ENCODE assay signal across 24 mouse cellular contexts in genomic region chr15:89308406-89309139, GRCm38 (mm10). TPM values are rescaled to one million over a fixed set of nuclear protein-coding genes. Genes with fewer than 3 reads are reported as not detected.
DNase-seq lines count a peak whose midpoint lies in the region; ATAC-seq lines count a peak whose summit lies in the region.
"Had no signal": no experiment of that assay in that cellular context is flagged by ENCODE, and none has a peak within 500 bp of the region (broad histone marks: within the 10 kb centered on the region; RNA-seq: fewer than 3 reads in every experiment).

No protein-coding gene starts in this region.

- H3K36me3 ChIP-seq in hindbrain, embryonic 11.5 days (ENCODE audit: control insufficient read depth, insufficient read depth, low read length), result no peaks in the 10 kb centered on the region
- H3K36me3 ChIP-seq in hindbrain, embryonic 10.5 days, result peaks cover 49% of the 10 kb centered on the region

- H3K27ac ChIP-seq in hindbrain, embryonic 11.5 days (ENCODE audit: low read depth, low read length), result no peak overlapping the region
- H3K27ac ChIP-seq in hindbrain, embryonic 10.5 days, result no peak overlapping the region
- H3K27ac ChIP-seq: embryonic facial prominence, embryonic 13.5 days; hindbrain, embryonic 13.5 days; liver, embryonic 15.5 days had no signal

- no peaks in the 10 kb centered on the region for H3K27me3 ChIP-seq in hindbrain, embryonic 11.5 days (ENCODE audit: control insufficient read depth, insufficient read depth, low read length)
- H3K27me3 ChIP-seq in hindbrain, embryonic 10.5 days (ENCODE audit: insufficient read depth, poor library complexity, severe bottlenecking), result no peaks in the 10 kb centered on the region
- H3K27me3 ChIP-seq: embryonic facial prominence, embryonic 13.5 days; hindbrain, embryonic 13.5 days; liver, embryonic 15.5 days; Patski had no signal

- H3K4me2 ChIP-seq in hindbrain, embryonic 11.5 days (replicated peaks; ENCODE audit: low read depth, low read length), result no peak overlapping the region
- H3K4me2 ChIP-seq: embryonic facial prominence, embryonic 13.5 days; hindbrain, embryonic 13.5 days; liver, embryonic 15.5 days had no signal

- no peaks in the 10 kb centered on the region for H3K9me3 ChIP-seq in hindbrain, embryonic 11.5 days (ENCODE audit: control insufficient read depth, low read length)
- H3K9me3 ChIP-seq in hindbrain, embryonic 10.5 days, result no peaks in the 10 kb centered on the region
- H3K9me3 ChIP-seq: embryonic facial prominence, embryonic 13.5 days; hindbrain, embryonic 13.5 days; liver, embryonic 15.5 days had no signal

- no peak for ATAC-seq in hindbrain, embryonic 11.5 days (ENCODE audit: low FRiP score)
- ATAC-seq: activated CD4-positive, CD25-positive, alpha-beta regulatory T cell, adult 4 months; lung, postnatal 0 days; Patski had no signal

- H3K4me1 ChIP-seq in hindbrain, embryonic 11.5 days (replicated peaks; ENCODE audit: control insufficient read depth, insufficient read depth, low read length), result no peaks in the 10 kb centered on the region; the same call in 1 of the 2 replicates
- H3K4me1 ChIP-seq in hindbrain, embryonic 10.5 days (replicated peaks), result peaks cover 33% of the 10 kb centered on the region

- no peak overlapping the region for H3K9ac ChIP-seq in hindbrain, embryonic 11.5 days (ENCODE audit: low read depth, low read length)
- H3K9ac ChIP-seq: embryonic facial prominence, embryonic 13.5 days; hindbrain, embryonic 13.5 days; liver, embryonic 15.5 days had no signal

- 92% methylated on average over 7 of the region's 7 CpGs for WGBS in hindbrain, embryonic 11.5 days
- 90% methylated on average over 7 of the region's 7 CpGs for WGBS in hindbrain, embryonic 10.5 days

- H3K4me3 ChIP-seq in hindbrain, embryonic 11.5 days (ENCODE audit: low read depth, low read length), result no peak overlapping the region
- no peak overlapping the region for H3K4me3 ChIP-seq in hindbrain, embryonic 10.5 days
- H3K4me3 ChIP-seq: embryonic facial prominence, embryonic 13.5 days; hindbrain, embryonic 13.5 days; liver, embryonic 15.5 days had no signal

- peak; percentile 67 for DNase-seq in cerebellum, adult 11-12 months
- no peak for DNase-seq in cerebellum, postnatal 4 days (ENCODE audit: low spot score in 2 of 2)
- peak; percentile 48 for DNase-seq in right cerebral cortex, adult 18-20 months
- no peak for DNase-seq in right cerebral cortex, postnatal 14 days
- peak; percentile 63 for DNase-seq in A20 (ENCODE audit: low read depth, low spot score)
- DNase-seq in cerebellum, postnatal 25 days, result peak; percentile 58 to 62
- DNase-seq in hindbrain, embryonic 11.5 days (ENCODE audit: low spot score), result no peak
- no peak for DNase-seq in hindbrain, embryonic 10.5 days (ENCODE audit: low spot score)
- DNase-seq: adrenal gland, postnatal 14 days; gastrocnemius, postnatal 10 days; kidney, adult 11 months; kidney, postnatal 10 days; midbrain, embryonic 14.5 days had no signal

RNA-seq across cellular contexts. Expression of gene Sbf1, which starts 6.5 kb away (rescaled TPM):
- polyA plus RNA-seq in hindbrain, embryonic 11.5 days (2014; fragmentation: Nextera tagmentation; extraction: Ambion mirVana), result 57.4 and 66.4 TPM in 2 replicates
- polyA plus RNA-seq in hindbrain, embryonic 10.5 days (2016; fragmentation: Nextera tagmentation; extraction: Ambion mirVana), result 92.5 and 103 TPM in 2 replicates

RNA-seq across cellular contexts. Expression of gene Adm2, which starts 13.9 kb away (rescaled TPM):
- 0.12 TPM in 1 of 2 replicates, not detected in the other for polyA plus RNA-seq in hindbrain, embryonic 11.5 days (2014; fragmentation: Nextera tagmentation; extraction: Ambion mirVana)
- polyA plus RNA-seq in hindbrain, embryonic 10.5 days (2016; fragmentation: Nextera tagmentation; extraction: Ambion mirVana), result 0.25 and 0.27 TPM in 2 replicates
- polyA plus RNA-seq: activated CD4-positive, CD25-positive, alpha-beta regulatory T cell, adult 4 months; cortical plate, adult 2 months; embryonic facial prominence, embryonic 13.5 days; heart, postnatal 0 days; hindbrain, embryonic 13.5 days; midbrain, embryonic 14.5 days; stomach, embryonic 14.5 days; urinary bladder, adult 2 months had no signal

RNA-seq across cellular contexts. Expression of gene Miox, which starts 25.6 kb away (rescaled TPM):
- not detected in 2 replicates for polyA plus RNA-seq in hindbrain, embryonic 11.5 days (2014; fragmentation: Nextera tagmentation; extraction: Ambion mirVana)
- not detected in 2 replicates for polyA plus RNA-seq in hindbrain, embryonic 10.5 days (2016; fragmentation: Nextera tagmentation; extraction: Ambion mirVana)
- polyA plus RNA-seq: activated CD4-positive, CD25-positive, alpha-beta regulatory T cell, adult 4 months; cortical plate, adult 2 months; embryonic facial prominence, embryonic 13.5 days; heart, postnatal 0 days; hindbrain, embryonic 13.5 days; limb, embryonic 14.5 days; lung, postnatal 0 days; midbrain, embryonic 14.5 days; Patski; stomach, embryonic 14.5 days; urinary bladder, adult 2 months had no signal

RNA-seq across cellular contexts. Expression of gene Lmf2, which starts 46.9 kb away (rescaled TPM):
- polyA plus RNA-seq in hindbrain, embryonic 11.5 days (2014; fragmentation: Nextera tagmentation; extraction: Ambion mirVana), result 25.4 and 26.8 TPM in 2 replicates
- 49.2 and 52.0 TPM in 2 replicates for polyA plus RNA-seq in hindbrain, embryonic 10.5 days (2016; fragmentation: Nextera tagmentation; extraction: Ambion mirVana)

RNA-seq across cellular contexts. Expression of gene Ncaph2, which starts 46.9 kb away (rescaled TPM):
- polyA plus RNA-seq in hindbrain, embryonic 11.5 days (2014; fragmentation: Nextera tagmentation; extraction: Ambion mirVana), result 133 and 140 TPM in 2 replicates
- 187 and 194 TPM in 2 replicates for polyA plus RNA-seq in hindbrain, embryonic 10.5 days (2016; fragmentation: Nextera tagmentation; extraction: Ambion mirVana)

Comparison
In these comparisons a context has a peak if more than half of its experiments do, and no peak if none do; other contexts are left out.
1. DNase-seq: peak in cerebellum, adult 11-12 months (single experiment), right cerebral cortex, adult 18-20 months (single experiment), A20 (single experiment) and cerebellum, postnatal 25 days (2 of 2); none in cerebellum, postnatal 4 days (0 of 2), right cerebral cortex, postnatal 14 days (single experiment), hindbrain, embryonic 11.5 days (single experiment) and hindbrain, embryonic 10.5 days (single experiment).